Mouse (Mus musculus) embryonic facial prominence, embryonic 10.5 days (tissue): ENCODE measurements at regions not wholly inside any gene's neighbourhood (a gene's known extent, or its start where the extent isn't known, plus 50 kb on each side); places are given as distances from the start of the nearest gene placed in this dataset.

Experiments
- DNase-seq: peaks from one replicate; pipeline ENCODE4 v3.0.0-alpha.2; 2017; ENCODE audit warnings: low spot score
- H3K27ac ChIP-seq: fragments of 300-500 bp; sonication (generic); replicated peaks from 2 replicates; pipeline ENCODE4 v1.5.1; 2016; ENCODE audit warnings: mild to moderate bottlenecking
- H3K27me3 ChIP-seq: fragments of 300-500 bp; sonication (generic); replicated peaks from 2 replicates; pipeline ENCODE4 v1.6.1; 2016; ENCODE audit warnings: low read depth, mild to moderate bottlenecking; ENCODE audit not compliant: poor library complexity, severe bottlenecking
- H3K36me3 ChIP-seq: fragments of 300-500 bp; sonication (generic); replicated peaks from 2 replicates; pipeline ENCODE4 v1.6.1; 2016; ENCODE audit warnings: mild to moderate bottlenecking, moderate library complexity
- H3K4me1 ChIP-seq: fragments of 300-500 bp; sonication (generic); 2 replicates; pipeline ENCODE4 v1.6.1; 2016
- H3K4me3 ChIP-seq: fragments of 300-500 bp; sonication (generic); 2 replicates; pipeline ENCODE4 v1.5.1; 2016; ENCODE audit warnings: mild to moderate bottlenecking, moderate library complexity
- H3K9me3 ChIP-seq: fragments of 300-500 bp; sonication (generic); 2 replicates; pipeline ENCODE4 v1.6.1; 2016; ENCODE audit warnings: mild to moderate bottlenecking
- WGBS: fragments of 180-500 bp; shearing (Covaris S2); methylation state at CpG from one replicate; pipeline ENCODE4 v1.1.7; 2016; 5-methylcytosine and 5-hydroxymethylcytosine counted together

GRCm38 (mm10) chr5:139625871-139626460 is 82.7 kb downstream of the Uncx start:
- peaks cover 2% of the 10 kb centered on the region; the same call in 1 of the 2 replicates for H3K4me1 ChIP-seq
- 78% methylated on average over 22 of the region's 22 CpGs for WGBS
- no peak overlapping the region for H3K4me3 ChIP-seq
- peaks cover 9% of the 10 kb centered on the region for H3K9me3 ChIP-seq
- H3K27me3 ChIP-seq: peaks cover 47% of the 10 kb centered on the region
- H3K27ac ChIP-seq: no peak overlapping the region
- no peaks in the 10 kb centered on the region for H3K36me3 ChIP-seq
- no peak for DNase-seq

GRCm38 (mm10) chr5:139627552-139627951 is 84.3 kb downstream of the Uncx start:
- H3K9me3 ChIP-seq: peaks cover 9% of the 10 kb centered on the region
- H3K27me3 ChIP-seq: peaks cover 37% of the 10 kb centered on the region
- DNase-seq: no peak
- no peak overlapping the region for H3K4me3 ChIP-seq
- H3K4me1 ChIP-seq: peaks cover 2% of the 10 kb centered on the region; the same call in 1 of the 2 replicates
- no peak overlapping the region for H3K27ac ChIP-seq
- 86% methylated on average over 1 of the region's 1 CpGs for WGBS
- no peaks in the 10 kb centered on the region for H3K36me3 ChIP-seq

DNA sequence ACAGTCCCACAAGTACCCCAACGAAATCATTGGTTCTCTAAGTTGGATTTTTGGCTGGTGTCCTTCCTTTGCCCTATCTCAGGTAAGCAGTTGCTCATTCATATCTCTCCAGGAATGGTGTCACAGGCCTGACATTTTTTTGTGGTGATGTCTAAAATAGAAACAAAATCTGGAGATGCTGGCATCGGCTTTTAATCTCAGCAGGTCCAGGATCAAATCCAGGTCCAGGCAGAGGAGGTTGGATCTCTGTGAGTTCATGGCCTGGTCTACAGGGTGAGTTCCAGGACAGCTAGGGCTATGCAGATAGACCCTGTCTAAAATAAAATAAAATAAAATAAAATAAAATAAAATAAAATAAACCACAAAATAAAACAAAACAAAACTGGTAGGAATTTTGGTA is 93.7 kb downstream of the Uncx start:
- DNase-seq: no peak
- H3K9me3 ChIP-seq: no peaks in the 10 kb centered on the region
- no peak overlapping the region for H3K4me3 ChIP-seq
- H3K36me3 ChIP-seq: no peaks in the 10 kb centered on the region
- no peaks in the 10 kb centered on the region for H3K27me3 ChIP-seq
- no peak overlapping the region for H3K27ac ChIP-seq
- peaks cover 9% of the 10 kb centered on the region for H3K4me1 ChIP-seq
- WGBS: 91% methylated on average over 2 of the region's 2 CpGs

- Histone ChIP-seq H3K4me3 (no peak overlapping the region), H3K27me3 (peaks cover 14% of the 10 kb centered on the region; the same call in 1 of the 2 replicates), H3K9me3 (0 out of 2 replicates have a peak, but pooled peaks cover under 1% of the 10 kb centered on the region), H3K4me1 (peaks cover 9% of the 10 kb centered on the region), H3K36me3 (no peaks in the 10 kb centered on the region), H3K27ac (no peak overlapping the region; the same call in 1 of the 2 replicates)
- 69% methylated on average over 16 of the region's 16 CpGs for WGBS
- DNase-seq: no peak
Observed at GRCm38 (mm10) chr5:139640652-139641612, 95.2 kb downstream of the Micall2 start.

DNA sequence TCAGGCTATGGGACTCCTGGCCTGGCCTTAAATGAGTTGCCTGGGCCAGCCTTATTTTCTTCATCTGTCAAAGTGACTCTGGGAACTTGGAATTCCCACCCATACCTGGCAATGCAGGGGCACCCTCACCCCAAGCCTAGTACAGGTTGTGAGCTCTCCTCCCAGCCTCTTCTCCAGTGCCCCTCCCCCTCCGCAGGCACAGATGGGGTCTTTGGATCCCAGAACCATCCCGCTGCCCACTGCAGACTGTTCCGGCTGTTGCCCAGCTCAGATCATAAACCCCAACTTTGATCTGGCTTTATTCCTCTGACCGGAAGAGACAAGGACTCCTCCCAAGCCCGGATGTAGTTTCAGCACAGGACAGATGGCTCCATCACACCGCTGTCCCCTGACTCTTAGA is 91.3 kb downstream of the Micall2 start:
- H3K4me3 ChIP-seq: no peak overlapping the region
- DNase-seq: no peak
- no peak overlapping the region for H3K27ac ChIP-seq
- peaks cover 42% of the 10 kb centered on the region for H3K27me3 ChIP-seq
- H3K36me3 ChIP-seq: no peaks in the 10 kb centered on the region
- WGBS: 82% methylated on average over 6 of the region's 6 CpGs
- H3K9me3 ChIP-seq: 0 out of 2 replicates have a peak, but pooled peaks cover 3% of the 10 kb centered on the region
- H3K4me1 ChIP-seq: peaks cover 21% of the 10 kb centered on the region

DNA sequence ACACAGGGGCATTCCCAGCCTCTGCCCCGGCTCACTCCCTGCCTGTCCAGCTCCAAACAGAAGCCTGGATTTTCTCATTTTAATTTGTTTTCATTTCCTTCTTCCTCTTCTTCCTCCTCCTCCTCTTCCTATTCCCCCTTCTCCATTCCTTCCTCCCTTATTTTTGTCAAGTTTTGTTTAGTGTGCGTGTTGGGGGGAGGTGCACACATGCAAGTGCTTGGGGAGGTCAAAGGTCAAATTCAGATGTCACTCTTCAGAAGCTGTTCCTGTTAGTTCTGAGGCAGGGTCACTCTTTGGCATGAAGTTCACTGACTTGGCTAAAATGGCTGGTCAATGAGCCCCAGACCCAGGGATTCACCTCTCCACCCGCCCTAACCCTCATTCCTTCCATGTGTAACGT is 85.1 kb downstream of the Micall2 start:
- peak; percentile 35 for DNase-seq
- WGBS: 15% methylated on average over 4 of the region's 4 CpGs

More for the DNA sequence above, 85.1 kb downstream of the Micall2 start:
- Histone ChIP-seq H3K27me3 (peaks cover 42% of the 10 kb centered on the region), H3K4me1 (peaks cover 36% of the 10 kb centered on the region), H3K4me3 (no peak overlapping the region), H3K27ac (no peak overlapping the region), H3K36me3 (no peaks in the 10 kb centered on the region), H3K9me3 (0 out of 2 replicates have a peak, but pooled peaks cover under 1% of the 10 kb centered on the region)
